Mouse (Mus musculus) spleen, postnatal 36 days (tissue): ENCODE measurements around the gene Ttc25.
A peak's percentile ranks its signal among the peaks of the same experiment; 100 is the strongest.
"Not testable (repeated sequence)": the region's sequence is repeated elsewhere in the genome, so short reads cannot be mapped to it uniquely, and the experiment has no call there.

Experiments
- DNase-seq, 2 experiments: peaks; one replicate each; pipeline ENCODE4 v3.0.0; 2022; ENCODE audit warnings: low spot score in 2 of 2, mixed read lengths in 1 of 2

Ttc25 gene

DNA sequence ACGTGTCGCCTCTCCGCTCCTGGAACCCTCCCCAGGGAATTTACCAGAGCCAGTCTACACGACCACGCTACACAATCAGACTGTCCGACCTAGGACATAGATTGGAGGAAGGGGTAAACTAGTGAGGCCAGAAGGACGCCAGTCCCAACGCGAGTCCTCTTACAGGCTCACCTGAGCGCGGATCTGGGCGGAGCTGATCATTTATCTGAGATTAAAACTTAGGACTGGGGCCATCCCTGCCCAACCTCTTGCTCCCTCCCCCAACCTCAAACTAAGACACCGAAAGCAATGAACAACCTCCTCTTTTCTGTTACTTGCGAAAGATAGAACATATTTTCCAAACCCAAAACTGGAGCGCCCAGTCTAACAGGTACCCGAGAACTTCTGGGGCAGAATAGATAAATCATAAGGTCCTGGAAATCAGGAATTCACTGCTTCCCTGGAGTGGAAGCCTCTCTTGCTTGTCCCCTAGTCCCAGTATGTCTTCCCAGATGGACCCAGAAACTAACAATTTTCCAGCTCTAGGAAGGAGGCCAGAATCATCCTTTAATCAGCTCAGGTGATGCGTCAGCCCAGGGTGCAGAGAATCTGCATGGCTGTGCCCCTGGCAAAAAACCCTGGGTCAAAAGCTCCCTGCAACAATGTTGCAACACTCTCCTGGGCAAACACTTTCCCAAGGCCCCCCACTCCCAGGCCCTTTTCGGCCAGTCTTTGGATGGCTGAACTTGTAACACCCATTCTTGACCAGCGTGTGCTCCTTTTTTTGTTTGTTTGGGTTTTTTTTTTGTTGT is 16.8 kb upstream of the Ttc25 start:
- no peak for DNase-seq

DNA sequence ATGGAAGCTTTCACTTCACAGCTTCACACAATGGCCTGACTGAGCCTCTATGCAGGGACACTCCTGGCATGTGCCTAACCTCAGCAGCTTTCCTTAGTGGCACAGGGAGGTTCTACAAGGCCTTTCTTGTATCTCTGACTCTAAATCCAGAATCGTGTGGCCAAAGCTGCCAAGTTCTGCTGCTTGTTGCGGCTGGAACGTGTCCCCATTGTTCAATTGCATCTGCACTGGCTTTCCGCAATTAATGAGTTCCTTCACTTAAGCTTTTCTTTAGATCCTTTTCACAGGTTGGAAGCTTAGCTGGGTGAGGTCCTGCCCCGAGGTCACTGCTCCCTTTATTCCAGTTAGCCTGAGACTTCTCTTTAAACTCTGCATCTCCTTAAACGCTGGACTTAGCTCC is 11.5 kb upstream of the Ttc25 start:
- DNase-seq: no peak

DNA sequence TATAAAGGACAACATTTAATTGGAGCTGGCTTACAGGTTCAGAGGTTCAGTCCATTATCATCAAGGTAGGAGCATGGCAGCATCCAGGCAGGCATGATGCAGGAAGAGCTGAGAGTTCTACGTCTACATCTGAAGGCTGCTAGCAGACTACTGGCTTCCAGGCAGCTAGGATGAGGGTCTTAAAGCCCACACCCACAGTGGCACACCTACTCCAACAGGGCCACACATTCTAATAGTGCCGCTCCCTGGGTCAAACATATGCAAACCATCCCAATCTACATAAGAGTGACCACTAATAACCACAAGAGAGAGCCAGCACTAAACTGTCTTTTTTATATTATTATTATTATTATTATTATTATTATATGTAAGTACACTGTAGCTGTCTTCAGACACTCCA is 11.0 kb upstream of the Ttc25 start:
- DNase-seq: not testable (repeated sequence)

DNA sequence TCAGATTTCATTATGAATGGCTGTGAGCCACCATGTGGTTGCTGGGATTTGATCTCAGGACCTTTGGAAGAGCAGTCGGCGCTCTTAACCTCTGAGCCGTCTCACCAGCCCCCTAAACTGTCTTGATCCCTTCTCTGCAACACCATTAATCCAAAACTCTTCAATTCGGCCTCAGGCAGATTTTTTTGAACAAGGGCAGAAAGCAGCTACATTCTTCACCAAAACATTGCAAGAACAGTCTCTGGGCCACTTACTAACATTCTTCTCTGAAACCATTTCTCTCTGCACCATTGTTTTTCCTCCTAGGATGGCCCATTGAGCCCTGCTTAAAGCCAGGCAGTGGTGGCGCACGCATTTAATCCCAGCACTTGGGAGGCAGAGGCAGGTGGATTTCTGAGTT is 10.6 kb upstream of the Ttc25 start:
- not testable (repeated sequence) for DNase-seq

DNA sequence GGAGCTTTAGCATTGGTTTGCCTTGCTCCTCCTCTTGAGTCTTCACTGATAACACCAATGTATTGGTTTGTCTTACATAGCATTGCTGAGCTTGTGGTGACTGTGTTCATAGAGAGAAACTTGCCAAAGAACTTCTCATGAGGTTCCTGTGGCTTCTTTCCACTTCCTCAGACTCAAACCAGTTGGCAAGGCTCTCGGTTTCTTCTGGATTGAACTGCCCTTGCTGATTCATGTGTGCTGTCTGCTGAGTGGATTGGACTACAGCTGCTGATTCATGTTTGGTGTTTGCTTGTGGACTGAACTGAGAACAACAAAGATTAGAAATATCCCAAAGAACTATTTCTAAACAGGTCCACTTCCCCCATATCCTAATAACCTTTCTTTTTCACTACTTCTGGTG is 9.4 kb upstream of the Ttc25 start:
- DNase-seq: no peak

DNA sequence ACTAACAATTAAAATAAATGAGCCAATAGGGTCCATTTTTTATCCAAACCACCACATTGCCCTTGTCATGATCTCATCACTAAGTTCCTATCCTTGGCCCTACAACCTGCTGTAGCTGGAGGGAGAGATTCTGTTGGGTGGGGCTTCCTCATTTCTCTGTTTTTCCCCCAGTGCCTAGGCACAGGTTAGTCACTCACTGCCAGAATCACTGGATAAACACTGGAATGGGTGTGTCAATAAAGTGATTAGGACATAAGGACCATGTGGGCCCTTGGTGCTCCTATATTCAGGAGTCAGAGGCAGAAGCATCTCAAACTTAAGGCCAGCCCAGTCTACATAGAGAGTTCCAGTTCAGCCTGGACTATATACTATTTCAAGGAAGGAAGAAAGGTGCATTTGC is 8.9 kb upstream of the Ttc25 start:
- DNase-seq: no peak

DNA sequence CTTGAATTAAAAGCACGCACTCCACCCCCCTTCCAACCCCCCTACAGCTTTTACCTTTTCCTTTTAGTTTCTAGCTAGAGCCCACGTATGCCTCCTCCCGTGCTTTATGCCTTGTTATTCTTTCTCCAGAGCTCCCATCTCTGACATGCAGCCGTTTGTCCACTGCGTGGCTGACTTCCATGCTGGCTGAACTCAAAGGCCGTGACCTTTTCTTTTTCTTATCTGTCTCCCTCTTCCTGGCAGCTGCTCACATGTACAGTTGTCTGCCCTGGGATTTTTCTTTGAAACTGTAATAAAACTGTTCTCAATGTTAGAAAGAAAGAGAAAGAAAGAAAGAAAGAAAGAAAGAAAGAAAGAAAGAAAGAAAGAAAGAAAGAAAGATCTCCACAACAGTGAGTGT is 4.4 kb upstream of the Ttc25 start:
- no peak for DNase-seq

DNA sequence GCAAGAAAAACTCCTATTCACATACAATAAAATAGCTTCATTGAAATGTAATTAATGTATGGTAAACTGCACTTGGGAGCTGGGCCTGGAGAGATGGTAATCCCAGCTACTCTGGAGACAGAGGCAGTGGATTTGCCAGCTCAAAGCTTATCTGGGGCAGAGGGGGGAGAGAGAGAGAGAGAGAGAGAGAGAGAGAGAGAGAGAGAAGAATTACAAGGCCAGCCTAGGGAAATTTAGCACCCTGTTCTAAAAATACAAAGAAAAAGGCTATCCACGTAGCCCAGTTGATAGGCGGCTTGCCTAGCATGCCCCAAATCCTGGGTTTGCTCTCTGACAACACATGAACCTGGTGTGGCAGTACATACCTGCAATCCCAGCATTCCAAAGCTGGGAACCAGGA is 3.8 kb upstream of the Ttc25 start:
- DNase-seq: no peak

DNA sequence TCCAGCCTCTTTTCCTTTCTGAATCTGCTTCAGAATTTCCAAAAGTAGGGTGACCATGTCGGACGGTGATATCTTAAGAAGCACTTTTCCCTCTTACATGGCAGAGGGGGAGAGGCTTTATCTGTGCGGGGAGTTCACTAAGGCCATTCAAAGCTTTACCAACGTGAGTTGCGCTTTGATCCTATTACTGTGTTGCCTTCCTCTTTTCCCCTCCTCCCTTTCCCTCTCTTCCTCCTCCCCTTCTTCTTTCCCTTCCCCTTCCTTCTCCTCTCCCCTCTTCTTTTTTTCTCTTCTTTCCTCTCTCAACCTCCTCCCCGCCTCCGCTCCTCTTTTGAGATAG is 309 bp downstream of the Ttc25 start:
- no peak for DNase-seq

DNA sequence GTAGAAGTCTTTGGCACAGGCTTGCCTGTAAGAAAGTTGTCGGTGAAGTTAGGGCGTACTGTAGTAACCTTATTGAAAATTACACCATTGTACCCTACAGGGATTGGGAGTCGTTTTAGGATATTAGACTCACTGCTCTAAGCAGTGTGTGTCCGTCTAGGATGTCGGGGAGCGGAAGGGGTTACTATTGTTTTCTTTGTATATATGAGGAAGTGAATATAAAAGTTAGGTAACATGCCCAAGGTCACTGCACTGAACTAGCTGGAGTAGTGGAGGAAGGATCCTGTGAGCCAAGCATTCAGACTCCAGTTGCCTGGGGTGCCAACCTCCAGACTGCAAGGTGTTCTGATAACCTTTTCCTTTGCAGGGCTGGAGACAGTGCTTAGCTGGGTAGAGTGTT is 1.5 kb downstream of the Ttc25 start:
- DNase-seq: no peak

DNA sequence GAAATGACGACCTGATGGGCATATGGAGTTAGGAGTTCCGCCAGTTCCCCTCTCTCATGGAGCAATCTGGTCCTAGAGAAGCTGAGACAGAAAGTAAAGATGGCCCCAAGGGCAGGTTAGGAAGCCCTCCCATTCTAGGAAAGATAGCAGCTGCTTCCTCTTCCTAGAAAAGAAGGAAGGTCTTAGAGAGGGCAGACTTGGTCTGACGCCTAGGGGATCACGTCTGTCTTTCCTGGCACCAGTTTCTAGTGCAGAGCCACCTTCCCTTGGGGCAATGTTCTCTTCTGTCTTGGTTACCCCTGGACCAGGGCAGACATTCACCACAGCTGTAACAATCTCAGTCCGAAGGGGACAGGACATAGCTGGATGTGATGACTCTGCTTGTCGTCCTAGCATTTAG is 2.7 kb downstream of the Ttc25 start:
- DNase-seq: no peak

DNA sequence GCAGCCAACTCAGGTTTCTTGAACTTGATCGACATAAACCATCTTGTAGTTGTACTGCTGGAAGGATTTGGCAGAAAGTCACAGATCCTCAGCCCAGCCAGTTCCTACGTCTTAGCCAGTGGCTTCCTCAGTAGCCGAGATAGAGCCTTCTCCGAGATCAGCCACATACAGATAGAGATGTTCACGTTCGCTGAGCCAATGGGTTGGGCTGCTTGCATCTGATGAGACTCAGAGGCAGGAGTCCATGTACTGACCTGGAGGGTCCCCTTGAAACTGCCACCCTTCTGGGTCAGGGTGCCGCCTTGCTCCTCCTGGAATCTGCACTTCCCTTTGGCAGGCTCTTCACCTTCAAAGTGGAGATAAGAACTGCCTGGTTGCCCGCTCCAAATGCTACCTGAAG is 4.1 kb downstream of the Ttc25 start:
- no peak for DNase-seq

DNA sequence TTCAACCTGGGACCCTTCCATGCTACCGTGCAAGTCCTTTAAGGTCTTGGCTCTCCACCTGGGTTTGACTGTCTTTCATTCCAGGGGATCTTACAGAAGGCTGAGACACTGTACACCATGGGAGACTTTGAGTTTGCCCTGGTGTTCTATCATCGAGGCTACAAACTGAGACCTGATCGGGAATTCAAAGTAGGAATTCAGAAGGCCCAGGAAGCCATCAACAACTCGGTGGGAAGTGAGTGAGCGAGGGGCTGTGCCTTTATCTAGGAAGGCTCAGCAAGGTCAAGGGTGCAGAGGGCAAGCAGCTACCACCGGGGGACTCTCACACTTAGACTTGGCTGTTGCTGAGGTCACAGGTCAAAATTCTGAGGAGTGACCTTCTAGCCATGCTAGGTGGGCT is 4.7 kb downstream of the Ttc25 start:
- no peak for DNase-seq

DNA sequence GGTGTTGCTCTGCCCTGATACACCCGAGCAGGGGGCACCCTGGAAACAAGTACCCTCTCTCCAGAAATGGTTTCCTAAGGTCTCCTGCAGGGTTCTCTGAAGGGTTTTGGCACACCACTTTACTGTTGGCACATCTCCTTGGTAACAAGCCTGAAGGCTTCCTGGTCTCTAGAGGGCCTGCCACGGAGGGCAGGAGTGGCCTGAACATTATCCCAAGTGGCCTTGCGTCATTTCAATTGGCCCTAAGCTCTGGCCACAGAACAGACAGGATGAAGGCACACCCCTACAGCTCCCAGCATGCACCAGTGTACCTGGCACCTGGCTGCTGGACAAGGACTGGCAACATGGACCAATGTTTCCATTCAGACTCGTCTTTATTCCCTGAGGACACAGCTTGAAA is 7.4 kb downstream of the Ttc25 start:
- DNase-seq: no peak

DNA sequence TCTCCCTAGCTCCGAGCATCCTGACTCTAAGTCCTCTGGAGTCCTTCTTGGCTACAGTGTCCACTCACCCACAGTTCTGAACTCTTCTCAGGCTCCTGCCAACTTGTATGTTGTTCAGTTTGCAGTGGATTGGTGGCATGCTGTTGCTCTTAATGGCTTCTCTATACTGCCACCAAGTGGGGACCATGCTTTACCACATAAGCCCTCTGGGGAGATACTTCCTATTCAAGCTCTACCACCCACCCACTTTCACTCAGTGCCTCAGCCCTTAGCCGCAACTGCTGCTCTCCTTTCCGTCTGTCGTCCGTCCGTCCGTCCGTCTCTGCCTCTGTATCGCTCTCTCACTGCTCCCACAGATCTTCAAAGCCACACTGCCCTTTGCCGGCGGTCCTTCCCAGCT is 10.2 kb downstream of the Ttc25 start:
- peak; percentile 82 to 85 for DNase-seq

DNA sequence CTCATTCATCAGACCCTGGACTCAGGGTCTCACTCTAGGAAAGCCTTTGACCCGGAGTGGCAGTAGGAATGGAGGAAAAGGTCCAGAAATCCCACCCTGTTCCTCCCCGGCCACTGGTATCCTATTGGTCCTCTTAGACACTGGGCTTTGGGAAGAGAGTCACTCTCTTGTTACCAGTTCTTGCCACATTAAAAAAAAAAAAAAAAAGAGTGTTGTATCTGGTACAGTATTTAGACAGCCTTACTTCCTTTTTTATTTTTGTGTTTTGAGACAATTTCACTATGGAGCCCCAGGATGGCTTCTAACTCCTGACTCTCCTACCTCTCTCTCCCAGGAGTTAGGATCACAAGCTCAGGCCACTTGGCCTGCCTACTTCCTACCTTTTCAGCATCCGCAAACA is 12.2 kb downstream of the Ttc25 start:
- no peak for DNase-seq

DNA sequence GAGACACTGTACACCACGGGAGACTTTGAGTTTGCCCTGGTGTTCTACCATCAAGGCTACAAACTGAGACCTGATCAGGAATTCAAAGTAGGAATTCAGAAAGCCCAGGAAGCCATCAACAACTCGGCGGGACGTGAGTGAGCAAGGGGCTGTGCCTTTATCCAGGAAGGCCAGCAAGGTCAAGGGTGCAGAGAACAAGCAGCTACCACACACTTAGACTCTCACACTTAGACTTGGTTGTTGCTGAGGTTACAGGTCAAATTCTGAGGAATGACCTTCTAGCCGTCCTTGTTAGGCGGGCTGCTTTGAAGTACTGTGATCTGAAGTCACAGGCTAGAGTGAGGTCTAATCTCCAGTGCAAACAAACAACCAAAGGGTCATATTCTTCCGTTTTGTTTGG is 14.1 kb downstream of the Ttc25 start:
- DNase-seq: no peak

DNA sequence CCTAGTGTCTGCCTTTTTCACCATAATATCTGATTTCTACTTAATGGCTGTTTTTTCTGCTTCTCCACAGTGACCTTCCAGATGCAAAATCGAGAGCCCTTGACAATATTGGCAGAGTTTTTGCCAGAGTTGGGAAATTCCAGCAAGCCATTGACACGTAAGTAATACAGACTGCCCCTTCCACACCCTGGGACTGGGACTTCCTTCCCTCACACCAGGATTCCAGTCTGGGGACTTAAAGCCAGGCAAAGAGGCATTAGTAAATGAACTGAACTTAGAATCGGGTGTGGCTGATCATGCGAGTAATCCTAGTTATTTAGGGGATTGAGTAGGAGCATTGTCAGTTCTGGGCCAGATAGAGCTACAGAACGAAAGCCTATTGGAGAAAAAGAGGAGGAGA is 16.3 kb downstream of the Ttc25 start:
- no peak for DNase-seq

DNA sequence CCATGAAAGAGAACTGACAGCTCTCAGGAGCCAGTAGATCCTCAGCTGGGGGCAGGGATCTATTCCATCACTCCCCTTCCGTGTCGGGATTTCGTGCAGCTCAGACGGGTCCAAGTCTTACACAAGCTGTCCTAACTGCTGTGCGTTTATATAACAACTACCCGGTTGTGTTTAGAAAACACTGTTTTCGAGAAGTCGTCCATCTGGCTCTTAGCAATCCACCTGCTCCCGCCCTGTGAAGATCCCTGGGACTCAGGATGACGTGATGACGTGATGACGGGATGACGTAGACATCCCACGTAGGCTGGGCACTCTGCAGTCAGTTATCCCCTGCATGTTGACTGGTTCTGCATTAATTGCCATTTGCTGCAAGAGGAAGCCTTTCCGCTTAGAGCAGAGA is 18.9 kb downstream of the Ttc25 start:
- DNase-seq: no peak

DNA sequence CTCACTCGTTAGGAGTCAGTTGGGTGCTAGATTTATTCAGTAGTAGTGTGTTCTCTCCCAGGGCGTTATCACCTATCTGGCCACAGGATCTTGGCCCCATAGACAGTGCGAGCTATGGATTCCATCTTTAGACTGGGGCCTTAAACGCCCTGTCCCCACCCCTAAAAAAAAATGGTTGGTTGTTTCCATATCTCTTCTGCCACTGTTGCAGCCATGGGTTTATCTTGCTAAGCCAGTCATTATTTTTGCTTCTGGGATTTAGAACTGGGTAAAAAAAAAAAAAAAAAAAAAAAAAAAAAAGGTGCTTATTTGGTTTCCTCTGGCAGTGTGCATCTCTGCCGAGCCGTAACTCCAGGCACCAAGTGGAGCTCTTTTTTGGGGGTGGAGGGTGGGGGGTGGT is 19.3 kb downstream of the Ttc25 start:
- no peak for DNase-seq

DNA sequence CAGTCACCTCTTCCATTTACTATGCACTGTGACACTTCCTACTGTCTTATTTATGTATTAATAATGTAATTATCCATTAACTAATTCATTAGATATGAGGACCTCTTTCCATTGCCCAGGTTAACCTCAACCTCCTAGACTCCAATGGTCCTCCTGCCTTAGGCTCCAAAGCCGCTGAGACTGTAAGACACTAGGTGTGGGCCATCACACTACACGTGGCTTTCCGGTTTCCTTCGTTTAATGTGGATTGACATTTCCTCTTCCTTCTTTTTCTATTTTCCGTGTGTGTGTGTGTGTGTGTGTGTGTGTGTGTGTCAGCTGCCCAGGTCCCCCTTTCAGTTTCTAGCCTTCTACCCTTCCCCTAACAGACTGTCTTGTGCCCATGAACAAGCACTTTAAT is 21.8 kb downstream of the Ttc25 start:
- no peak for DNase-seq

DNA sequence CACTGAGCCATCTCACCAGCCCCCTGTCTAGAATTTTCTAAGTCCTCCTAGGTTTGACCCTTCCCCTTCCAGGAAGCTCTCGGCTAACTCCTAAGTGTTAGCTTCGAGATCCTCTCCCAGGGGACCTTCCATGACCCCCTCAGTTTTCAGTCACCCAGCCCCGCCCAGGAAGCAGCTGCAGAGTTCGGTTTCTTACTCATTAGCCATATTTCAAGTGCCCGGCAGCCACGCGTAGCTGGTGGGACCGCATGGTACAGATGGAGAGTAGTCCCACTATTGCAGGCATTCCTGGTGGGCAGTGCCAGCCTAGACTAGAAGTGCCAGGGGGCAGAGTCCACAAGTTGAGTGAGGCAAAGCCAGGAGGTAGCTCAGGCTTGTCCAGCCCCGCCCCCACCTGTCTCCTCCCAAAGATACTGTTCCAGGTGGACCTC is 22.4 kb downstream of the Ttc25 start:
- DNase-seq: peak; percentile 56 to 58

DNA sequence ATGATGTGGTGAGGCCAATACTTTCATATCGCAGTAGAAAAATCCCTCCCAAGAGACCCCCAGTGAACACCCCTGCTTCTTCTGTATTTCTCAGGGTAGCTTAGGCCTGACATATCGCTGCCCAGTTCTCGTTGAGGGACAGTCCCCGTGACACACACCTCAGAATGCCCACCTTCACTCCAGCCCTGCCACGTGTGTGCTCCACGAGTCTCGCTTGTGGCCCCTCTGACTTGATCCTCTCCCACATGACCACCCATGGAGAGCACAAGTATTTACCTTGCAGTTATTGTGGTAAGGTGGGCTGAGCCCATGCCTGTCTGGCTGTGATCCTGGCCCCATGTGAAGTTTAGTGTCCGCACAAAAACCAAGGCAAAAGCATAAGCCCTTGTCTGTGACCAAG is 23.3 kb downstream of the Ttc25 start:
- DNase-seq: no peak

DNA sequence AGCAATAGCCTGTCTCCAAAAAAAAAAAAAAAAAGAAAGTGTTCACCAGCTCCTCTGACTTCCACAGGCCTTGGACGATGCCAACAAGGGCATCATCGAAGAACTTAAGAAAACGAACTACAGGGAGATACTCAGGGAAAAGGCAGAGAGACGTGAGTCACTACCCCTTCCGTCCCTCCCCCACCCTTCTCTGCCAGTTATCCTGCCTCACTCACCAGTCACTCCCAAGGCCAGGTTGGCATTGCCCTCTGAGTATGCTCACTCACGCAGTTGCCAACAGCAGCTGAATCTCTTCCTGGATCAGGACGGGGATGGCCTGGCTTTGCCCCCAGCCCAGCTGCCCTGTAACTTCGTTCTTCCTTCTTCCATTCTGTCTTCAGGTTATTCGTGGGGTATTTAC is 24.4 kb downstream of the Ttc25 start:
- no peak for DNase-seq
